Mouse (Mus musculus): Measurements from ENCODE around the gene Tmem80. TPM values are rescaled to one million over a fixed set of nuclear protein-coding genes. Genes with fewer than 3 reads are reported as not detected.

Gene Tmem80
- 24.7 and 32.6 TPM in 2 replicates for polyA plus RNA-seq (2014; fragmentation: Nextera tagmentation; extraction: Ambion mirVana)

DNA sequence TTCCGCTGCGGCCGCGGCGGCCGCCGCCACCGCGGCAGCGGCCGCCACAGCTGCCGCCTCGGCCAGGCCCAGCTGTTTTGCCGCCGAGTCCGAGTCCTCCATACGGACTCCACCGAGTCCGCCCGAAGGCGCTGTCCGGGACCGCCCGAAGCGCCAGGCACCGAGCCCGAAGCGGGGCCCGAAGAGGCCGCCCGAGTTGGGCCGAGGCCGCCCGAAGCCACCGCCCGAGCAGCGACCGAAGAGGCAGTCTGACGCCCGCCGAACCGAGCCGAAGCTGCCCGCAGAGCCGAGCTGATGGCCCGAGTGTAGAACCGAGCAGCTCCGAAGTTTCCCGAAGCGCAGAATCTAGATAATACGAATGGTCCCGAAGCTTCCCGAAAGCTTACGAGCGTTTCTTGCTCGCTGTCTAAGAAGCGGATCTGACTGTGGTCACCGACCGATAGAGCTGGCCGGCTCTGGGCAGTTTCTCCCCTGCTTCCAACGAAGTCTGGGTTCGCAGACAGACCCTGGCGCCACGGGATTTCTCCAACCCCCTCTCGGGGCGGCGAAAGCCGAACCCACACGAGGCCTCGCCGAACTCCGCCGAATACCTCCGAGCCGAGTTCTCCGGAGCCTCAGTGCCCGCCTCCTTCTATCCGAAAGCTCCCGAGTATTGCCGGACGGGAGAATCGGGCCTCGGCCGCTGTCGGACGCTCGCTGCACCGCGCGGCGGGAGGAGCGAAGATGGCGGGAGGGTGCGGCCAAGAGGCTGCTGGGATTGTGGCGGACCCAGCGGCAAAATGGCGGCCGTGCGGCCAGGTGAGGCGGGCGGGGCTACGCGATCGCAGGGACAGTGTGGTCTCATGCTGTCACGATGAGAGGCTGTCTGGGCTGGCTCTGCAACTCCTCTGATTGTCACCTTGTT, at the start of gene Tmem80, which contains the start of gene Deaf1:
Gene Tmem80, plus strand, starts transcription at position 271 of the 904 bp plus-strand sequence.
Gene Deaf1, minus strand, starts transcription at position 222 of the 904 bp plus-strand sequence.
- DNase-seq (ENCODE audit: low spot score) (peak; percentile 100), ATAC-seq (ENCODE audit: low FRiP score) (peak; percentile 95)
- Histone ChIP-seq H3K9ac (peak within 1 kb of the TSS; percentile 94), H3K4me3 (replicated peaks; ENCODE audit: low read length) (peak within 1 kb of the TSS; percentile 86), H3K4me1 (replicated peaks; ENCODE audit: control insufficient read depth, insufficient read depth, low read length) (peaks cover 36% of the 10 kb centered on the region), H3K27ac (peak within 1 kb of the TSS; percentile 100), H3K9me3 (ENCODE audit: control insufficient read depth, low read length) (no peaks in the 10 kb centered on the region), H3K4me2 (replicated peaks) (peak within 1 kb of the TSS; percentile 98), H3K36me3 (replicated peaks; ENCODE audit: control insufficient read depth, insufficient read depth) (peaks cover 23% of the 10 kb centered on the region), H3K27me3 (ENCODE audit: control insufficient read depth, insufficient read depth, low read length) (no peaks in the 10 kb centered on the region)
- under 1% methylated on average over 102 of the region's 105 CpGs for WGBS

DNA sequence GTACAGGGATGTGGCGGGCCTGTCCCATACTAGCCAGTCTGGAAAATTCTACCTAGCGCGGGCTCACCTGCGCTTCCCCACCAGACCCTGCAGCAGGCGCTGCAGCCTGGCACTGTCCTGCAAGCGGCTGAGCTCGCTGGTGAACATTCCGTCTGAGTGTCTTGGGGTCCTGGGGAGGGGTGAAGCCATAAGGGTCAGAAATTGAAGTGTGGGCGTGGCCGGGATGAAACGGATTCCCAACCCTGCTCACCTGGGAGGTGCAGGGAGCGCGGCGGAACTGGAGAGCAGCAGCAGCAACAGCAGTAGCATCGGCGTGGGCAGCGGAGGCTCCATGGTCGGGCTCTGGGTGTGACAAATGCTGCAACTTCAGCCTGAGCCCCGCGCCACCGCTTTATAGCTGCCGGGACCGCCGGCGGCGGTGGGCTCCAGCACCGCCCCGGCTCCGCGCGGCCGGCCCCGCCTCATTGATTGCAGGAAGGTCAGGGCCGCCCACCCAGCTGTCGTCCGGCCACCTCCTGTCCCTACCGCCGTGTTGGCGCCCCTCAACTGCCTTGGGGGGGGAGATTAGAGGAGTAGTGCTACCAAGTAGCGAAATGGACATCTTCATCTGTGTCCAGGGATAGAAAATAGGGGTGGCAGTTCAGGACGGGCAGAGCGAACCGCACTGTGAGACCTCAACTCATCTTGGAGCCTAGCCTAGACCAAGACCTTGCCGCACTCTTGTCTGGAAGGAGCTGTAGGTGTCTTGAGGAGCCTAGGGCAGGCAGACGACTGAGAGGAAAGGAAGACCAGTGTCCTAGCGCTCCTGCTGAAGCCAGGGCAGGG, 48.6 kb upstream of the Tmem80 start, which contains the start of gene Sct:
Gene Sct, minus strand, starts transcription at position 368 of the 825 bp plus-strand sequence.
- H3K4me3 ChIP-seq (replicated peaks; ENCODE audit: low read length): peak within 1 kb of the TSS; percentile 42
- no peaks in the 10 kb centered on the region for H3K9me3 ChIP-seq (ENCODE audit: control insufficient read depth, low read length)
- WGBS: 3% methylated on average over 44 of the region's 46 CpGs
- H3K9ac ChIP-seq: peak within 1 kb of the TSS; percentile 65
- H3K36me3 ChIP-seq (replicated peaks; ENCODE audit: control insufficient read depth, insufficient read depth): no peaks in the 10 kb centered on the region
- ATAC-seq (ENCODE audit: low FRiP score): peak; percentile 79
- H3K27ac ChIP-seq: no peak within 1 kb of the TSS
- peaks cover 9% of the 10 kb centered on the region; the same call in 1 of the 2 replicates for H3K4me1 ChIP-seq (replicated peaks; ENCODE audit: control insufficient read depth, insufficient read depth, low read length)
- H3K4me2 ChIP-seq (replicated peaks): peak within 1 kb of the TSS; percentile 97
- no peaks in the 10 kb centered on the region for H3K27me3 ChIP-seq (ENCODE audit: control insufficient read depth, insufficient read depth, low read length)
- peak; percentile 50 for DNase-seq (ENCODE audit: low spot score)

DNA sequence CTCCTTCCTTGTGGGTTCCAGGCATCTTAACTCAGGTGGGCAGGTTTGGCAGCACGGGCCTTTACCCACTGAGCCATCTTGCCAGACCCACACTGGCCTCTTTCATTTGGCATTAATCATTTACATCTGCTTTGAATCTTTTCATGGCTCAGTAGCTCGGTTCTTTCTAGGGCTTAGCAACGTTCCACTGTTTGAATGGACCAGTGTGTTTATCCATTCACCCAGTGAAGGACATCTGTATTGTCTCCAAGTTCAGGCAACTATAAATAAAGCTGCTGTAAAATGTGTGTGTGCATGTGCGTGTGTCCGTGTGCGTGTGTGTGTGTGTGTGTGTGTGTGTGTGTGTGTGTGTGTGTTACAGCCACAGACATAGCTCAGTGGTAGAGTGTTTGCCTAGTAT, 46.1 kb upstream of the Tmem80 start:
- WGBS: 42% methylated on average over 6 of the region's 6 CpGs
- no peak for ATAC-seq (ENCODE audit: low FRiP score)

DNA sequence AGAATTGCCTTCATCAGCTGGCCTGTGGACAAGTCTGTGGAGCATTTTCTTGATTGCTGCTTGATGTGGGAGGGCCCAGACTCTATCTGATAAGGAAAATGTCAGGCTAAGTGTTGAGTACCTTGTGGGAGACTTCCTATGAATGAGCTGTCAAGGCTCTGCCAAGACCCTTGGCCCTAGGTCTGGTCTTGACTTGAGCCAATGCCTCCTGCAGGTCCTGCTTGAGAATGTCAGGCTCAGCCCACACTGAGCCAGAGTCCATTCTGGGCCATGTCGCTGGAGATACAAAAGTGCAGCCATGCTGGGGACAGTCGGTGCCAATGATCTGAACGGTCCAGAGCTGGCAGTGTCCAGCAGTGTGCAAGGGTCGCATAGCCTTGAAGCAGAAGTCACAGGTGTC, 44.8 kb upstream of the Tmem80 start:
- H3K9me3 ChIP-seq (ENCODE audit: control insufficient read depth, low read length): no peaks in the 10 kb centered on the region
- no peak overlapping the region for H3K27ac ChIP-seq
- DNase-seq (ENCODE audit: low spot score) (no peak), ATAC-seq (ENCODE audit: low FRiP score) (no peak)
- peaks cover 9% of the 10 kb centered on the region; the same call in 1 of the 2 replicates for H3K4me1 ChIP-seq (replicated peaks; ENCODE audit: control insufficient read depth, insufficient read depth, low read length)
- H3K9ac ChIP-seq: no peak overlapping the region
- H3K4me3 ChIP-seq (replicated peaks; ENCODE audit: low read length): no peak overlapping the region
- 90% methylated on average over 4 of the region's 4 CpGs for WGBS
- H3K36me3 ChIP-seq (replicated peaks; ENCODE audit: control insufficient read depth, insufficient read depth): no peaks in the 10 kb centered on the region
- no peaks in the 10 kb centered on the region for H3K27me3 ChIP-seq (ENCODE audit: control insufficient read depth, insufficient read depth, low read length)
- H3K4me2 ChIP-seq (replicated peaks): no peak overlapping the region

More for the DNA sequence above, 46.1 kb upstream of the Tmem80 start:
- no peaks in the 10 kb centered on the region for H3K9me3 ChIP-seq (ENCODE audit: control insufficient read depth, low read length)
- no peaks in the 10 kb centered on the region for H3K36me3 ChIP-seq (replicated peaks; ENCODE audit: control insufficient read depth, insufficient read depth)
- H3K4me2 ChIP-seq (replicated peaks): no peak overlapping the region
- no peaks in the 10 kb centered on the region for H3K27me3 ChIP-seq (ENCODE audit: control insufficient read depth, insufficient read depth, low read length)
- peaks cover 9% of the 10 kb centered on the region; the same call in 1 of the 2 replicates for H3K4me1 ChIP-seq (replicated peaks; ENCODE audit: control insufficient read depth, insufficient read depth, low read length)
- H3K27ac ChIP-seq: no peak overlapping the region
- H3K4me3 ChIP-seq (replicated peaks; ENCODE audit: low read length): no peak overlapping the region
- DNase-seq (ENCODE audit: low spot score): no peak
- H3K9ac ChIP-seq: no peak overlapping the region

DNA sequence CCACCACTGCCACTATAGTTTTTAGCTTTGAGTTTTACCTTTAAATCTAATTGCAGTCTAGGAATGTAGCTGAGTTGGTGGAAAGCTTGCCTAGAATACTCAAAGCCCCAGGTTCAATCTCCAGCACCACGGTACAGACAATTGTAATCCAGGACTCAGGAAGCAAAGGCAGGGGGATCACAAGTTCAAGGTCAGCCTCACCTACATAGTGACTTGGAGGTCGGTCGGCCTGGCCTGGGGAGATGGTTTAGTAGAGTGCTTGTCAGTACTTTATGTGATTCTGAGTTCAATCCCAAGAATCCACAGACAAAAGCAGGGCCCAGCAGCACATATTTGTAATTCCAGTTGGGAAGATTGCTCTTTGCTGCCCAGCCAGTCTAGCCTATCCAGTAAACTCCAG, 39.5 kb upstream of the Tmem80 start:
- no peak for ATAC-seq (ENCODE audit: low FRiP score)
- DNase-seq (ENCODE audit: low spot score): no peak
- Histone ChIP-seq H3K4me3 (replicated peaks; ENCODE audit: low read length) (no peak overlapping the region), H3K36me3 (replicated peaks; ENCODE audit: control insufficient read depth, insufficient read depth) (no peaks in the 10 kb centered on the region), H3K9ac (no peak overlapping the region), H3K4me2 (replicated peaks) (no peak overlapping the region), H3K4me1 (replicated peaks; ENCODE audit: control insufficient read depth, insufficient read depth, low read length) (0 out of 2 replicates have a peak, but pooled peaks cover 5% of the 10 kb centered on the region), H3K27ac (no peak overlapping the region), H3K9me3 (ENCODE audit: control insufficient read depth, low read length) (no peaks in the 10 kb centered on the region), H3K27me3 (ENCODE audit: control insufficient read depth, insufficient read depth, low read length) (peaks cover 20% of the 10 kb centered on the region)
- 88% methylated on average over 3 of the region's 3 CpGs for WGBS

DNA sequence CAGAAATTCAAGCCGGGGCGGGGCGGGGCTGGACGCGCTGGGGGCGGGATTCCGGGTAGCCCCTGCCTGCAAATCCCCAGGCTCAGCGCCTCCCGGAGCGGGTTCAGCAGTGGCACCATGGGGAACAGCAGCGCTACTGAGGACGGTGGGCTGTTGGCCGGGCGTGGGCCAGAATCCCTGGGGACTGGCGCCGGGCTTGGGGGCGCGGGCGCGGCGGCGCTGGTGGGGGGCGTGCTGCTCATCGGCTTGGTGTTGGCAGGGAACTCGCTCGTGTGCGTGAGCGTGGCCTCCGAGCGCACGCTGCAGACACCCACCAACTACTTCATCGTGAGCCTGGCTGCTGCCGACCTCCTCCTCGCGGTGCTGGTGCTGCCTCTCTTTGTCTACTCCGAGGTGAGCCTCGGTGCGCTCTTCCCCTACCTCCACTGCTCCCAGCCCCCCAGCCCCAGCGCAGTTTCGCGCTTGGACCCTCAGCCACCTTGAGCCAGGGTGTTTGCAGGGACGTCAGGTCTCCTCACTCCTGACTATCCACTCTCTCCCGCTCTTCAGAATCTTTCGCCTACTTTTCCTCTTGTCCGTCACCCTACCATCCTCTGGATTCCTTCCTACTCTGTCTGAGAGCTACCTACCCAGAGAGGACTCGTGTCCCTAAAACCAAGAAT, 35.5 kb upstream of the Tmem80 start, which contains the start of gene Drd4:
Gene Drd4, plus strand, starts transcription at position 86 of the 662 bp plus-strand sequence.
- peak; percentile 62 for ATAC-seq (ENCODE audit: low FRiP score)
- Histone ChIP-seq H3K9me3 (ENCODE audit: control insufficient read depth, low read length) (no peaks in the 10 kb centered on the region), H3K9ac (peak within 1 kb of the TSS; percentile 80), H3K36me3 (replicated peaks; ENCODE audit: control insufficient read depth, insufficient read depth) (peaks cover 10% of the 10 kb centered on the region), H3K4me2 (replicated peaks) (peak within 1 kb of the TSS; percentile 98), H3K4me1 (replicated peaks; ENCODE audit: control insufficient read depth, insufficient read depth, low read length) (peaks cover 16% of the 10 kb centered on the region; the same call in 1 of the 2 replicates), H3K4me3 (replicated peaks; ENCODE audit: low read length) (peak within 1 kb of the TSS; percentile 53), H3K27ac (no peak within 1 kb of the TSS), H3K27me3 (ENCODE audit: control insufficient read depth, insufficient read depth, low read length) (peaks cover 51% of the 10 kb centered on the region)
- peak; percentile 34 for DNase-seq (ENCODE audit: low spot score)
- 2% methylated on average over 38 of the region's 46 CpGs for WGBS

DNA sequence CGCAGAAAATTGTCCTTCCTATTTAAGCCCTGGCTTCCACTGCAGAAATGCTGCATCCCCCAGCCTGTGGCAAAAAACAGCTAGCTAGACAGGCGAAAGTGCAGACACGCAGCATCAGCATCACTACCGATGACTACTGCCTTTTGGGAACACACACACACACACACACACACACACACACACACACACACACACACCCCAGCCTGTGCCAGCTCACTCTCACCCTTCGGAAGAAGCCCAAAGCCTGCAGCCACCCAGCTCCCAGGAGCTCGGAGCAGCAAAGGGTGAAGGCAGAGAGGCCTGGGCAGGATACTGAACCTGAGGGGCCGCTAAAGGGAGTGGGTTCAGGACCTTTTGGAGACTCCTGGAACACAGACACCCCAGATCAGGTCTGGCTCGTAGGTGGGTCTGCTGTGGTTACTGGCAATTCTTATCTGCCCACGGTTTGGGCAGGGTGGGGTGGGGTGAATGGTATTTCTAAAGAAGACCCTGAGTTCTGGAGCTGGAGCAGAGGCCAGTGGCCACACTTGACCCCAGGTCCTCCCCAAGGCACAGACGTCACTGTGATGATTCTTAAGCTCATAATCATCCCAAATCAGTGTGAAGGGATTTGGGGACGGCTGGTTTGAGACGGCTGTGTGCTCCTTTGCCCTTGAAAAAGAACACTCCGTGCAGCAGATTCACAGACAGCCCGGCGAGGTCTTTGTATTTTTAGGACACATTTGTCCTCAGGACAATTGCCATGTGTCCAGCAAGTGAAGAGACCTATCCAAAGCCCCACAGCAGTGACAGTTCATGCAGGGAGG, 34.8 kb upstream of the Tmem80 start:
- H3K27ac ChIP-seq: no peak overlapping the region
- 29% methylated on average over 15 of the region's 15 CpGs for WGBS
- peaks cover 16% of the 10 kb centered on the region; the same call in 1 of the 2 replicates for H3K4me1 ChIP-seq (replicated peaks; ENCODE audit: control insufficient read depth, insufficient read depth, low read length)
- no peak for DNase-seq (ENCODE audit: low spot score)
- H3K4me3 ChIP-seq (replicated peaks; ENCODE audit: low read length): peak overlapping the region; percentile 53
- peaks cover 17% of the 10 kb centered on the region for H3K36me3 ChIP-seq (replicated peaks; ENCODE audit: control insufficient read depth, insufficient read depth)
- peak overlapping the region; percentile 98 for H3K4me2 ChIP-seq (replicated peaks)
- H3K9me3 ChIP-seq (ENCODE audit: control insufficient read depth, low read length): no peaks in the 10 kb centered on the region
- ATAC-seq (ENCODE audit: low FRiP score): 0 out of 2 replicates have a peak, but pooled peaks have one; percentile 28
- peak overlapping the region; percentile 80 for H3K9ac ChIP-seq
- H3K27me3 ChIP-seq (ENCODE audit: control insufficient read depth, insufficient read depth, low read length): peaks cover 51% of the 10 kb centered on the region
